Mouse (Mus musculus) heart, adult 2 months (tissue): ENCODE measurements at regions not wholly inside any gene's neighbourhood (a gene's known extent, or its start where the extent isn't known, plus 50 kb on each side); places are given as distances from the start of the nearest gene placed in this dataset.

Experiments
- CTCF ChIP-seq: fragments of 200-600 bp; IDR thresholded peaks from 2 replicates; pipeline ENCODE4 v1.8.1; 2022; ENCODE audit warnings: antibody characterized with exemption, mild to moderate bottlenecking, moderate library complexity
- EP300 ChIP-seq: fragments of 200-500 bp; IDR thresholded peaks from 2 replicates; pipeline ENCODE4 v1.6.1; 2011; ENCODE audit warnings: low read depth, low read length, control low read depth; ENCODE audit not compliant: insufficient read depth
- POLR2A ChIP-seq: fragments of 200-500 bp; IDR thresholded peaks from 2 replicates; pipeline ENCODE4 v1.6.1; 2011; ENCODE audit warnings: mild to moderate bottlenecking, low read depth, low read length, control low read depth; ENCODE audit not compliant: insufficient read depth

DNA sequence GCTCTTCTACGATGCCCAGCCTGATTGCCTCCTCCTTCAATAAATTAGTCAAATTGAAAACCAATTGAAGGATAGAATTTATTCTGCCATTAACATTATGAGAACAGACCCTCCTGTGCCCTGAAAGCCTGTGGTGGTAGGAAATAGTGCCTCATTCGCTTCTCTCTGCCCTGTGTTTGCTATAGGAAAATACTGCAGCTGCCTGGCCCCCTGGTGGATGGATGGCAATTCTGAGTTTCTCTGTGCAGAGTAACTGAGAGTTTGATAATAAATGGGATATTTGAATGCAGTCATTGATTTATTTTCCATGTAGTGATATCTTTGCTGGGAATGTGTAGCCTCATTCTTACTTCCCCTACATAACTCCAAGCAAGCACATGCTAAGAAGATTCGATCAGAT is 85.4 kb upstream of the Calcoco1 start:
- TF ChIP-seq POLR2A (no peak), CTCF (peak; percentile 40), EP300 (no peak)
